Mouse (Mus musculus): ENCODE results near the gene Gm8237. TPM values are rescaled to one million over a fixed set of nuclear protein-coding genes. Genes with fewer than 3 reads are reported as not detected.
"Not testable (repeated sequence)": the region's sequence is repeated elsewhere in the genome, so short reads cannot be mapped to it uniquely, and the experiment has no call there.

Gene Gm8237
- total RNA-seq (2014; fragmentation: Nextera tagmentation) (not detected in 2 replicates), total RNA-seq (2017) (not detected in 2 replicates)

GRCm38 (mm10) chr14:5880241-5880640 is at the start of gene Gm8237:
Gene Gm8237 (minus strand): TSS chr14:5880382.
- not testable (repeated sequence) for ATAC-seq (replicated peaks; ENCODE audit: poor library complexity, severe bottlenecking)

GRCm38 (mm10) chr14:5923276-5923675 is 43.1 kb upstream of the Gm8237 start:
- not testable (repeated sequence) for ATAC-seq (replicated peaks; ENCODE audit: poor library complexity, severe bottlenecking)

GRCm38 (mm10) chr14:5918330-5918942 is 38.3 kb upstream of the Gm8237 start:
- ATAC-seq (replicated peaks; ENCODE audit: poor library complexity, severe bottlenecking): not testable (repeated sequence)

GRCm38 (mm10) chr14:5913701-5914100 is 33.5 kb upstream of the Gm8237 start:
- ATAC-seq (replicated peaks; ENCODE audit: poor library complexity, severe bottlenecking): not testable (repeated sequence)

- not testable (repeated sequence) for ATAC-seq (replicated peaks; ENCODE audit: poor library complexity, severe bottlenecking)
These were observed 391 bp downstream of the Gm8237 start for GRCm38 (mm10) chr14:5879791-5880190.

- ATAC-seq (replicated peaks; ENCODE audit: poor library complexity, severe bottlenecking): not testable (repeated sequence)
These were observed 1.0 kb downstream of the Gm8237 start for GRCm38 (mm10) chr14:5879136-5879535.

- not testable (repeated sequence) for ATAC-seq (replicated peaks; ENCODE audit: poor library complexity, severe bottlenecking)
These were observed 24.3 kb downstream of the Gm8237 start for GRCm38 (mm10) chr14:5855911-5856310.

GRCm38 (mm10) chr14:5830229-5830628 is 50.0 kb downstream of the Gm8237 start, which contains the start of gene Gm3424:
Gene Gm3424 (minus strand): TSS chr14:5830329.
- not testable (repeated sequence) for ATAC-seq (replicated peaks; ENCODE audit: poor library complexity, severe bottlenecking)

GRCm38 (mm10) chr14:5812699-5813356 is 67.4 kb downstream of the Gm8237 start:
- not testable (repeated sequence) for ATAC-seq (replicated peaks; ENCODE audit: poor library complexity, severe bottlenecking)

Other genes starting within 250 kb of the Gm8237 start
- gene Gm8265, start 247.4 kb downstream of the Gm8237 start, total RNA-seq (2014; fragmentation: Nextera tagmentation): not detected in 2 replicates
- gene Gm8265, start 247.4 kb downstream of the Gm8237 start, total RNA-seq (2017): not detected in 2 replicates
- not detected in 2 replicates for gene Gm9603, start 192.9 kb downstream of the Gm8237 start, total RNA-seq (2014; fragmentation: Nextera tagmentation)
- gene Gm9603, start 192.9 kb downstream of the Gm8237 start, total RNA-seq (2017): not detected in 2 replicates
- 1.3 TPM in 1 of 2 replicates, not detected in the other for gene Gm3373, start 138.8 kb downstream of the Gm8237 start, total RNA-seq (2014; fragmentation: Nextera tagmentation)
- 0.99 TPM in 1 of 2 replicates, not detected in the other for gene Gm3373, start 138.8 kb downstream of the Gm8237 start, total RNA-seq (2017)
- gene Gm3383, start 72.4 kb downstream of the Gm8237 start, total RNA-seq (2014; fragmentation: Nextera tagmentation): 1.6 TPM in 1 of 2 replicates, not detected in the other
- gene Gm3383, start 72.4 kb downstream of the Gm8237 start, total RNA-seq (2017): 0.21 and 0.43 TPM in 2 replicates
- not detected in 2 replicates for gene Gm3424, start 50.1 kb downstream of the Gm8237 start, total RNA-seq (2014; fragmentation: Nextera tagmentation)
- not detected in 2 replicates for gene Gm3424, start 50.1 kb downstream of the Gm8237 start, total RNA-seq (2017)
- gene Gm3248, start 81.4 kb upstream of the Gm8237 start, total RNA-seq (2014; fragmentation: Nextera tagmentation): not detected in 2 replicates
- gene Gm3248, start 81.4 kb upstream of the Gm8237 start, total RNA-seq (2017): not detected in 2 replicates
- not detected in 2 replicates for gene Gm3453, start 98.8 kb upstream of the Gm8237 start, total RNA-seq (2014; fragmentation: Nextera tagmentation)
- gene Gm3453, start 98.8 kb upstream of the Gm8237 start, total RNA-seq (2017): not detected in 2 replicates
- gene Gm6337, start 177.9 kb upstream of the Gm8237 start, total RNA-seq (2014; fragmentation: Nextera tagmentation): not detected in 2 replicates
- not detected in 2 replicates for gene Gm6337, start 177.9 kb upstream of the Gm8237 start, total RNA-seq (2017)
- not detected in 2 replicates for gene Gm8206, start 213.6 kb upstream of the Gm8237 start, total RNA-seq (2014; fragmentation: Nextera tagmentation)
- gene Gm8206, start 213.6 kb upstream of the Gm8237 start, total RNA-seq (2017): 0.30 TPM in 1 of 2 replicates, not detected in the other
- gene Gm3468, start 228.3 kb upstream of the Gm8237 start, total RNA-seq (2014; fragmentation: Nextera tagmentation): 0.70 and 0.86 TPM in 2 replicates
- gene Gm3468, start 228.3 kb upstream of the Gm8237 start, total RNA-seq (2017): not detected in 2 replicates
- not detected in 2 replicates for gene Gm3476, start 245.4 kb upstream of the Gm8237 start, total RNA-seq (2014; fragmentation: Nextera tagmentation)
- not detected in 2 replicates for gene Gm3476, start 245.4 kb upstream of the Gm8237 start, total RNA-seq (2017)